Mouse (Mus musculus) T-cell, adult 2 months (primary cell): ENCODE measurements around the gene Arid3c.

Source experiments
- DNase-seq: peaks from one replicate; pipeline ENCODE4 v3.0.0; 2022; ENCODE audit warnings: low spot score

Gene Arid3c

GRCm38 (mm10) chr4:41677006-41677629, 53.8 kb downstream of the Arid3c start:
- DNase-seq = no peak

- no peak for DNase-seq
Observed at GRCm38 (mm10) chr4:41676248-41677005, 54.5 kb downstream of the Arid3c start.
